Mouse (Mus musculus) brain, embryonic 14.5 days (tissue): ENCODE data around the gene Slc2a9.

ENCODE experiments used
- CTCF ChIP-seq: fragments of 200-500 bp; IDR thresholded peaks from 2 replicates; pipeline ENCODE4 v1.5.1; 2012; ENCODE audit warnings: inconsistent platforms, mild to moderate bottlenecking, moderate library complexity, borderline replicate concordance; ENCODE audit not compliant: insufficient read depth, insufficient read length; ENCODE audit errors: extremely low read depth
- POLR2A ChIP-seq: fragments of 200-500 bp; IDR thresholded peaks from 2 replicates; pipeline ENCODE4 v1.6.1; 2012; ENCODE audit warnings: mild to moderate bottlenecking, inconsistent platforms, borderline replicate concordance; ENCODE audit not compliant: poor library complexity, insufficient read depth, insufficient read length, severe bottlenecking; ENCODE audit errors: extremely low read depth

- TF ChIP-seq CTCF (no peak), POLR2A (no peak)
Measured at GRCm38 (mm10) chr5:38522977-38523376, 20.0 kb upstream of the Slc2a9 start.
